Comparison of ENCODE assay signal across 14 mouse cellular contexts in the genomic region with DNA sequence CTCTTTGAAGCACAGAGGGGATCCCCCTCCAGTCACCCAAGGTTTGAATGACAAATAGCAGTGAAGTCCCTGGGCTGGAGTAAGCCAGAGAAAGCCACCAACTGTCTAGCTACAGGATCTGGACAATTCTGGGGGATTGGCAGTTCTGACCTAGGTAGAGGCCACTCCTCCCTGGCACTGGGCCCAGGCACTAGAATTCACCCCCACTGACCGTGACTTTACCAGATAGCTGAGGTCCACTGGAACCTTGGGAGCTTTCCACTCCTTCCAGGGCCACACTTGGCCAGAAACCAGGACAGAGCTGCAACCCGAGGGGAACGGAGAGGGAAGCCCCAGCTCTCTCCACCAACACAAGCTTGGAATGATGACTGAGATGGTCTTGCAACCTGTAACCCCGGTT. TPM values are rescaled to one million over a fixed set of nuclear protein-coding genes. Genes with fewer than 3 reads are reported as not detected.
DNase-seq lines count a peak whose midpoint lies in the region; ATAC-seq and TF ChIP-seq lines count a peak whose summit lies in the region.
"Had no signal": no experiment of that assay in that cellular context is flagged by ENCODE, and none has a peak within 500 bp of the region (broad histone marks: within the 10 kb centered on the region; RNA-seq: fewer than 3 reads in every experiment).

No protein-coding gene starts in this region.

- intact Hi-C loops in left cerebral cortex, postnatal 36 days (cut with DNase I): no loop called here

- H3K27ac ChIP-seq in intestine, embryonic 15.5 days: no peak overlapping the region
- H3K27ac ChIP-seq in intestine, postnatal 0 days (ENCODE audit: low read depth, low read length): no peak overlapping the region
- no peak overlapping the region for H3K27ac ChIP-seq in midbrain, embryonic 11.5 days (ENCODE audit: low read depth, low read length)

- no peak overlapping the region for H3K4me3 ChIP-seq in intestine, embryonic 15.5 days (replicated peaks)
- H3K4me3 ChIP-seq in intestine, postnatal 0 days (ENCODE audit: low read depth, low read length): no peak overlapping the region
- no peak overlapping the region for H3K4me3 ChIP-seq in midbrain, embryonic 11.5 days (ENCODE audit: low read depth, low read length)

- H3K4me2 ChIP-seq in intestine, embryonic 15.5 days (replicated peaks): no peak overlapping the region
- no peak overlapping the region for H3K4me2 ChIP-seq in intestine, postnatal 0 days (replicated peaks; ENCODE audit: low read depth)
- no peak overlapping the region for H3K4me2 ChIP-seq in midbrain, embryonic 11.5 days

- H3K36me3 ChIP-seq in intestine, embryonic 15.5 days: no peaks in the 10 kb centered on the region
- no peaks in the 10 kb centered on the region for H3K36me3 ChIP-seq in intestine, postnatal 0 days (ENCODE audit: control insufficient read depth, insufficient read depth)
- no peaks in the 10 kb centered on the region for H3K36me3 ChIP-seq in midbrain, embryonic 11.5 days (ENCODE audit: control insufficient read depth, insufficient read depth, low read length)

- TF ChIP-seq CTCF in intestine, postnatal 0 days (IDR thresholded peaks at IDR 0.05; ENCODE audit: low read depth): no peak

- H3K4me1 ChIP-seq in intestine, embryonic 15.5 days (replicated peaks): no peaks in the 10 kb centered on the region
- no peaks in the 10 kb centered on the region for H3K4me1 ChIP-seq in intestine, postnatal 0 days (replicated peaks; ENCODE audit: control insufficient read depth, insufficient read depth, low read length)
- H3K4me1 ChIP-seq in midbrain, embryonic 11.5 days (ENCODE audit: control insufficient read depth, insufficient read depth, low read length): no peaks in the 10 kb centered on the region

- WGBS in intestine, embryonic 15.5 days: 58% methylated on average over 4 of the region's 4 CpGs
- whole genome bisulfite sequencing in intestine, postnatal 0 days: 58% methylated on average over 4 of the region's 4 CpGs
- WGBS in midbrain, embryonic 11.5 days: 76% methylated on average over 4 of the region's 4 CpGs

- peak; percentile 57 for ATAC-seq in intestine, embryonic 15.5 days
- no peak for ATAC-seq in intestine, postnatal 0 days
- no peak for ATAC-seq in midbrain, embryonic 11.5 days (ENCODE audit: low FRiP score)
- ATAC-seq: CD4-positive, CD25-positive, alpha-beta regulatory T cell, adult 4 months had no signal

- no peak overlapping the region for H3K9ac ChIP-seq in intestine, embryonic 15.5 days
- no peak overlapping the region for H3K9ac ChIP-seq in intestine, postnatal 0 days (ENCODE audit: low read depth, low read length)
- H3K9ac ChIP-seq in midbrain, embryonic 11.5 days (ENCODE audit: low read length): no peak overlapping the region

- H3K9me3 ChIP-seq in intestine, embryonic 15.5 days: no peaks in the 10 kb centered on the region
- H3K9me3 ChIP-seq in intestine, postnatal 0 days (ENCODE audit: control insufficient read depth): no peaks in the 10 kb centered on the region
- no peaks in the 10 kb centered on the region for H3K9me3 ChIP-seq in midbrain, embryonic 11.5 days (ENCODE audit: control insufficient read depth, low read length)

- peak; percentile 19 for DNase-seq in MN1 (ENCODE audit: low spot score)
- peak; percentile 90 for DNase-seq in adrenal gland, postnatal 25 days
- DNase-seq in kidney, postnatal 10 days: peak; percentile 45
- no peak for DNase-seq in frontal cortex, postnatal 10 days (ENCODE audit: low spot score in 2 of 2)
- no peak for DNase-seq in midbrain, embryonic 11.5 days (ENCODE audit: low spot score, missing footprints)
- DNase-seq in left cerebral cortex, postnatal 36 days (ENCODE audit: low spot score in 2 of 2): no peak
- DNase-seq: thymus, postnatal 25 days had no signal

- H3K27me3 ChIP-seq in intestine, embryonic 15.5 days (replicated peaks): no peaks in the 10 kb centered on the region
- no peaks in the 10 kb centered on the region for H3K27me3 ChIP-seq in intestine, postnatal 0 days (replicated peaks; ENCODE audit: control insufficient read depth, insufficient read depth, low read length)
- H3K27me3 ChIP-seq in midbrain, embryonic 11.5 days (ENCODE audit: control insufficient read depth, insufficient read depth, low read length): no peaks in the 10 kb centered on the region

RNA-seq across cellular contexts. Expression of a gene that starts 3.1 kb away (rescaled TPM):
- 3.0 and 11.2 TPM in 2 replicates for polyA plus RNA-seq in intestine, embryonic 15.5 days (2015; fragmentation: Nextera tagmentation; extraction: Ambion mirVana)
- 0.13 and 0.17 TPM in 2 replicates for polyA plus RNA-seq in intestine, postnatal 0 days (2015; fragmentation: Nextera tagmentation; extraction: Ambion mirVana)
- not detected in 2 replicates for total RNA-seq in adrenal gland, postnatal 25 days (2021)
- not detected in 2 replicates for polyA plus RNA-seq in midbrain, embryonic 11.5 days (2014; fragmentation: Nextera tagmentation; extraction: Ambion mirVana)
- not detected for total RNA-seq in left cerebral cortex, postnatal 36 days (2021)
- total RNA-seq: common myeloid progenitor, adult 5-6 weeks; heart, postnatal 36 days; left cerebral cortex, postnatal 25 days had no signal
- polyA plus RNA-seq: CD4-positive, CD25-positive, alpha-beta regulatory T cell, adult 4 months; frontal cortex, adult 2 months had no signal

RNA-seq across cellular contexts. Expression of a gene that starts 58.5 kb away (rescaled TPM):
- polyA plus RNA-seq in intestine, embryonic 15.5 days (2015; fragmentation: Nextera tagmentation; extraction: Ambion mirVana): 8.9 and 9.1 TPM in 2 replicates
- polyA plus RNA-seq in intestine, postnatal 0 days (2015; fragmentation: Nextera tagmentation; extraction: Ambion mirVana): 4.7 and 4.8 TPM in 2 replicates
- total RNA-seq in adrenal gland, postnatal 25 days (2021): 0.33 and 0.49 TPM in 2 replicates
- 0.32 TPM in 1 of 2 replicates, not detected in the other for polyA plus RNA-seq in midbrain, embryonic 11.5 days (2014; fragmentation: Nextera tagmentation; extraction: Ambion mirVana)
- under 1 TPM in 1 of 2 experiments, not detected in 1; 0.77 TPM for total RNA-seq in left cerebral cortex, postnatal 36 days (2021)

Comparison
In these comparisons a context has a peak if more than half of its experiments do, and no peak if none do; other contexts are left out.
1. DNase-seq: peak in MN1 (single experiment), adrenal gland, postnatal 25 days (single experiment) and kidney, postnatal 10 days (single experiment); none in frontal cortex, postnatal 10 days (0 of 2), midbrain, embryonic 11.5 days (single experiment) and left cerebral cortex, postnatal 36 days (0 of 2).